Mouse (Mus musculus) lung, postnatal 14 days (tissue): ENCODE measurements around the gene Arhgap19.

ENCODE experiments used
- DNase-seq: peaks from one replicate; pipeline ENCODE4 v3.0.0; 2021

Gene Arhgap19

GRCm38 (mm10) chr19:41737657-41738428 lies 64.0 kb downstream of the Arhgap19 start:
- no peak for DNase-seq

- DNase-seq: no peak
Measured at GRCm38 (mm10) chr19:41734685-41735084, 67.2 kb downstream of the Arhgap19 start.

GRCm38 (mm10) chr19:41725491-41725890 lies 76.4 kb downstream of the Arhgap19 start:
- no peak for DNase-seq

GRCm38 (mm10) chr19:41724831-41725470 lies 76.9 kb downstream of the Arhgap19 start:
- no peak for DNase-seq

- no peak for DNase-seq
Measured at GRCm38 (mm10) chr19:41723337-41723736, 78.5 kb downstream of the Arhgap19 start.

GRCm38 (mm10) chr19:41719436-41719835 lies 82.4 kb downstream of the Arhgap19 start:
- no peak for DNase-seq
